Mouse (Mus musculus) E14TG2a.4 (cell line): Measurements from ENCODE around the gene Olfr875.

Experiments
- CTCF ChIP-seq: conservative IDR thresholded peaks from 2 replicates; pipeline ENCODE4 v1.5.1; 2014; ENCODE audit warnings: low read length
- NANOG ChIP-seq: IDR thresholded peaks from 2 replicates; pipeline ENCODE4 v1.6.1; 2014; ENCODE audit warnings: borderline replicate concordance, low read length, mixed read lengths

GRCm38 (mm10) chr9:37808976-37809375, 37.3 kb downstream of the Olfr875 start:
- no peak for TF ChIP-seq CTCF
- TF ChIP-seq NANOG: no peak
